Mouse (Mus musculus): Measurements from ENCODE around the gene Lrch1. TPM values are rescaled to one million over a fixed set of nuclear protein-coding genes. Genes with fewer than 3 reads are reported as not detected.

Gene Lrch1
- total RNA-seq, 2 experiments from 2014 or later, result 12.4 to 13.7 TPM

DNA sequence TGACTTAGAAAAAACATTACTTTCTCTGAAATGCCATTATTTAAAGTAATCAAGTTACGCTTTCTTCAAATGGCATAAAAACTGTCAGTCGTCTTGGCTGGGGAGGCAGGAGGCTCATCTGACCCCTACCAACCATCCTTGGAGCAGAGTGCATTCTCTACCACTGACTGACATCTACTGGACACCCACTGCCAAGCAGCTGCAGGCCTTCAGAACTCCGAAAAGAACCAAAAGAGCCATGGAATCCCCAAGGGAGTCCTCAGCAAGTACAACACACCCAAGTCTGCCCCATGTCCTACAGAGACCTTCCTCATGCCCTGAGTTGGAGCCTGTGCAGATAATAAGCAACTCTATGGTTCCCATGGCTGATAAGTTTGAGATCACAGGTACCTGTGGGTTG, 224.1 kb downstream of the Lrch1 start:
- DNase-seq, result no peak

- DNase-seq, result peak; percentile 26 to 45
These were observed 238.6 kb downstream of the Lrch1 start for GRCm38 (mm10) chr14:74709054-74709453.

Other genes with a start within 250 kb of the Lrch1 start
- 100 to 1,000 TPM; 327 to 353 TPM for gene Esd, start 215.6 kb downstream of the Lrch1 start, total RNA-seq (2021)
- 1 to 10 TPM in 1 of 2 experiments, under 1 TPM in 1; 0.63 to 3.2 TPM for gene Rubcnl, start 68.2 kb upstream of the Lrch1 start, total RNA-seq (2021)
- gene Lrrc63, start 183.0 kb upstream of the Lrch1 start, total RNA-seq (2021), result not detected
- gene Lcp1, start 183.2 kb upstream of the Lrch1 start, total RNA-seq (2021), result 10 to 100 TPM; 13.8 to 16.9 TPM

Measured in adrenal gland, postnatal 36 days (tissue).